Mouse (Mus musculus) thymus, postnatal 14 days (tissue): ENCODE results near the gene Agtrap.
A peak's percentile ranks its signal among the peaks of the same experiment; 100 is the strongest.

Source experiments
- DNase-seq: peaks from one replicate; pipeline ENCODE4 v3.0.0; 2021

Agtrap gene

GRCm38 (mm10) chr4:148101801-148102527, 14.1 kb upstream of the Agtrap start:
- peak; percentile 93 for DNase-seq

- no peak for DNase-seq
These were observed 10.8 kb upstream of the Agtrap start for GRCm38 (mm10) chr4:148098666-148099065.

GRCm38 (mm10) chr4:148097936-148098335, 10.1 kb upstream of the Agtrap start:
- peak; percentile 82 for DNase-seq

- no peak for DNase-seq
These were observed 7.2 kb upstream of the Agtrap start for GRCm38 (mm10) chr4:148095081-148095480.

GRCm38 (mm10) chr4:148094161-148094560, 6.3 kb upstream of the Agtrap start:
- no peak for DNase-seq

- DNase-seq: no peak
These were observed 4.9 kb upstream of the Agtrap start for GRCm38 (mm10) chr4:148092551-148093271.

- no peak for DNase-seq
These were observed 3.4 kb upstream of the Agtrap start for GRCm38 (mm10) chr4:148091181-148091580.

- no peak for DNase-seq
These were observed 1.3 kb upstream of the Agtrap start for GRCm38 (mm10) chr4:148089166-148089565.

- peak; percentile 54 for DNase-seq
These were observed 532 bp downstream of the Agtrap start for GRCm38 (mm10) chr4:148087091-148087906.

- no peak for DNase-seq
These were observed 1.9 kb downstream of the Agtrap start for GRCm38 (mm10) chr4:148085907-148086305.

- DNase-seq: peak; percentile 70
These were observed 2.5 kb downstream of the Agtrap start for GRCm38 (mm10) chr4:148085131-148085906.

- peak; percentile 27 for DNase-seq
These were observed 3.5 kb downstream of the Agtrap start for GRCm38 (mm10) chr4:148084261-148084714.

GRCm38 (mm10) chr4:148083176-148083899, 4.5 kb downstream of the Agtrap start:
- peak; percentile 79 for DNase-seq

GRCm38 (mm10) chr4:148082257-148083044, 5.4 kb downstream of the Agtrap start:
- DNase-seq: peak; percentile 84

GRCm38 (mm10) chr4:148081201-148081600, 6.6 kb downstream of the Agtrap start:
- DNase-seq: no peak

- no peak for DNase-seq
These were observed 7.2 kb downstream of the Agtrap start for GRCm38 (mm10) chr4:148080597-148080973.

- no peak for DNase-seq
These were observed 7.8 kb downstream of the Agtrap start for GRCm38 (mm10) chr4:148079944-148080596.

- no peak for DNase-seq
These were observed 8.6 kb downstream of the Agtrap start for GRCm38 (mm10) chr4:148079212-148079611.

- DNase-seq: no peak
These were observed 11.9 kb downstream of the Agtrap start for GRCm38 (mm10) chr4:148075881-148076280.

- DNase-seq: peak; percentile 81
These were observed 12.6 kb downstream of the Agtrap start for GRCm38 (mm10) chr4:148075259-148075658.
